Mouse (Mus musculus) stomach, postnatal 0 days (tissue): Measurements from ENCODE around the gene Rps6ka4.
A peak's percentile ranks its signal among the peaks of the same experiment; 100 is the strongest.

ENCODE experiments used
- CTCF ChIP-seq: IDR thresholded peaks from 2 replicates; pipeline ENCODE4 v1.5.1; 2016; ENCODE audit warnings: antibody characterized with exemption, low read depth, mild to moderate bottlenecking, moderate library complexity
- EP300 ChIP-seq: optimal IDR thresholded peaks from 2 replicates; pipeline ENCODE3; 2016; ENCODE audit warnings: antibody characterized with exemption

GRCm38 (mm10) chr19:6829069-6829468 lies 11.4 kb downstream of the Rps6ka4 start:
- TF ChIP-seq EP300 (no peak), CTCF (peak; percentile 39; the same call in 1 of the 2 replicates)
